Mouse (Mus musculus): ENCODE data around the gene Htr1a. TPM values are rescaled to one million over a fixed set of nuclear protein-coding genes. Genes with fewer than 3 reads are reported as not detected.

Gene Htr1a
- not detected in 2 replicates for polyA plus RNA-seq (2012; rRNA removed)

- Histone ChIP-seq H3K4me3 (ENCODE audit: low read depth, low read length) (no peak within 1 kb of the TSS), H3K27me3 (ENCODE audit: control insufficient read depth, insufficient read depth, low read length) (no peaks in the 10 kb centered on the region), H3K27ac (ENCODE audit: insufficient read depth, low read depth, low read length) (no peak within 1 kb of the TSS), H3K36me3 (ENCODE audit: control insufficient read depth, insufficient read depth, low read length) (no peaks in the 10 kb centered on the region), H3K4me1 (ENCODE audit: control insufficient read depth, insufficient read depth, insufficient read length, low read length) (no peaks in the 10 kb centered on the region)
- 11% methylated on average over 8 of the region's 8 CpGs for WGBS
- TF ChIP-seq CTCF (IDR thresholded peaks at IDR 0.05; ENCODE audit: extremely low read depth, insufficient read length, insufficient replicate concordance, low read depth, low read length), result no peak
- no peak for TF ChIP-seq POLR2A (IDR thresholded peaks at IDR 0.05; ENCODE audit: low read depth, low read length)
Measured at GRCm38 (mm10) chr13:105443339-105443738, at the start of gene Htr1a. Gene Htr1a, plus strand, starts transcription at chr13:105443639.

GRCm38 (mm10) chr13:105411535-105412326, 31.7 kb upstream of the Htr1a start:
- H3K4me1 ChIP-seq (ENCODE audit: control insufficient read depth, insufficient read depth, insufficient read length, low read length), result no peaks in the 10 kb centered on the region
- no peak overlapping the region for H3K27ac ChIP-seq (ENCODE audit: insufficient read depth, low read depth, low read length)
- H3K36me3 ChIP-seq (ENCODE audit: control insufficient read depth, insufficient read depth, low read length), result no peaks in the 10 kb centered on the region
- no peak overlapping the region for H3K4me3 ChIP-seq (ENCODE audit: low read depth, low read length)
- TF ChIP-seq POLR2A (IDR thresholded peaks at IDR 0.05; ENCODE audit: low read depth, low read length) (no peak), CTCF (IDR thresholded peaks at IDR 0.05; ENCODE audit: extremely low read depth, insufficient read length, insufficient replicate concordance, low read depth, low read length) (no peak)
- WGBS, result 72% methylated on average over 10 of the region's 10 CpGs
- H3K27me3 ChIP-seq (ENCODE audit: control insufficient read depth, insufficient read depth, low read length), result no peaks in the 10 kb centered on the region

GRCm38 (mm10) chr13:105412327-105412722, 31.1 kb upstream of the Htr1a start:
- TF ChIP-seq CTCF (IDR thresholded peaks at IDR 0.05; ENCODE audit: extremely low read depth, insufficient read length, insufficient replicate concordance, low read depth, low read length) (no peak), POLR2A (IDR thresholded peaks at IDR 0.05; ENCODE audit: low read depth, low read length) (no peak)
- Histone ChIP-seq H3K4me1 (ENCODE audit: control insufficient read depth, insufficient read depth, insufficient read length, low read length) (no peaks in the 10 kb centered on the region), H3K27me3 (ENCODE audit: control insufficient read depth, insufficient read depth, low read length) (no peaks in the 10 kb centered on the region), H3K4me3 (ENCODE audit: low read depth, low read length) (no peak overlapping the region), H3K27ac (ENCODE audit: insufficient read depth, low read depth, low read length) (no peak overlapping the region), H3K36me3 (ENCODE audit: control insufficient read depth, insufficient read depth, low read length) (no peaks in the 10 kb centered on the region)
- WGBS, result 79% methylated on average over 3 of the region's 3 CpGs

- Histone ChIP-seq H3K4me3 (ENCODE audit: low read depth, low read length) (no peak overlapping the region), H3K36me3 (ENCODE audit: control insufficient read depth, insufficient read depth, low read length) (no peaks in the 10 kb centered on the region), H3K27me3 (ENCODE audit: control insufficient read depth, insufficient read depth, low read length) (no peaks in the 10 kb centered on the region), H3K27ac (ENCODE audit: insufficient read depth, low read depth, low read length) (no peak overlapping the region), H3K4me1 (ENCODE audit: control insufficient read depth, insufficient read depth, insufficient read length, low read length) (no peaks in the 10 kb centered on the region)
- TF ChIP-seq CTCF (IDR thresholded peaks at IDR 0.05; ENCODE audit: extremely low read depth, insufficient read length, insufficient replicate concordance, low read depth, low read length) (no peak), POLR2A (IDR thresholded peaks at IDR 0.05; ENCODE audit: low read depth, low read length) (no peak)
- WGBS, result 80% methylated on average over 2 of the region's 2 CpGs
Measured at GRCm38 (mm10) chr13:105433141-105433540, 10.3 kb upstream of the Htr1a start.

GRCm38 (mm10) chr13:105433630-105434029, 9.8 kb upstream of the Htr1a start:
- Histone ChIP-seq H3K4me1 (ENCODE audit: control insufficient read depth, insufficient read depth, insufficient read length, low read length) (no peaks in the 10 kb centered on the region), H3K27ac (ENCODE audit: insufficient read depth, low read depth, low read length) (no peak overlapping the region), H3K27me3 (ENCODE audit: control insufficient read depth, insufficient read depth, low read length) (no peaks in the 10 kb centered on the region), H3K4me3 (ENCODE audit: low read depth, low read length) (no peak overlapping the region), H3K36me3 (ENCODE audit: control insufficient read depth, insufficient read depth, low read length) (no peaks in the 10 kb centered on the region)
- no peak for TF ChIP-seq CTCF (IDR thresholded peaks at IDR 0.05; ENCODE audit: extremely low read depth, insufficient read length, insufficient replicate concordance, low read depth, low read length)
- no peak for TF ChIP-seq POLR2A (IDR thresholded peaks at IDR 0.05; ENCODE audit: low read depth, low read length)
- 85% methylated on average over 1 of the region's 1 CpGs for WGBS

GRCm38 (mm10) chr13:105442576-105442975, 863 bp upstream of the Htr1a start:
- Histone ChIP-seq H3K27ac (ENCODE audit: insufficient read depth, low read depth, low read length) (no peak overlapping the region), H3K27me3 (ENCODE audit: control insufficient read depth, insufficient read depth, low read length) (no peaks in the 10 kb centered on the region), H3K4me1 (ENCODE audit: control insufficient read depth, insufficient read depth, insufficient read length, low read length) (no peaks in the 10 kb centered on the region), H3K4me3 (ENCODE audit: low read depth, low read length) (no peak overlapping the region), H3K36me3 (ENCODE audit: control insufficient read depth, insufficient read depth, low read length) (no peaks in the 10 kb centered on the region)
- TF ChIP-seq POLR2A (IDR thresholded peaks at IDR 0.05; ENCODE audit: low read depth, low read length), result no peak
- peak; percentile 41; the same call in 1 of the 2 replicates for TF ChIP-seq CTCF (IDR thresholded peaks at IDR 0.05; ENCODE audit: extremely low read depth, insufficient read length, insufficient replicate concordance, low read depth, low read length)
- WGBS, result 5% methylated on average over 6 of the region's 6 CpGs

GRCm38 (mm10) chr13:105443871-105444237, 415 bp downstream of the Htr1a start:
- TF ChIP-seq POLR2A (IDR thresholded peaks at IDR 0.05; ENCODE audit: low read depth, low read length), result no peak
- no peak for TF ChIP-seq CTCF (IDR thresholded peaks at IDR 0.05; ENCODE audit: extremely low read depth, insufficient read length, insufficient replicate concordance, low read depth, low read length)
- Histone ChIP-seq H3K4me1 (ENCODE audit: control insufficient read depth, insufficient read depth, insufficient read length, low read length) (no peaks in the 10 kb centered on the region), H3K4me3 (ENCODE audit: low read depth, low read length) (no peak overlapping the region), H3K27ac (ENCODE audit: insufficient read depth, low read depth, low read length) (no peak overlapping the region), H3K27me3 (ENCODE audit: control insufficient read depth, insufficient read depth, low read length) (no peaks in the 10 kb centered on the region), H3K36me3 (ENCODE audit: control insufficient read depth, insufficient read depth, low read length) (no peaks in the 10 kb centered on the region)
- WGBS, result 4% methylated on average over 15 of the region's 15 CpGs

Data from small intestine, adult 2 months (tissue).